Mouse (Mus musculus) cerebellum, adult (tissue): ENCODE measurements around the gene Mast4.
A peak's percentile ranks its signal among the peaks of the same experiment; 100 is the strongest.

Source experiments
- ATAC-seq: cut with Nextera tagmentation; 2 replicates; pipeline ENCODE4 v1.9.2; 2017; ENCODE audit warnings: mild to moderate bottlenecking, moderate library complexity, mixed read lengths; ENCODE audit not compliant: insufficient number of reproducible peaks, low FRiP score, low TSS enrichment

The Mast4 gene

DNA sequence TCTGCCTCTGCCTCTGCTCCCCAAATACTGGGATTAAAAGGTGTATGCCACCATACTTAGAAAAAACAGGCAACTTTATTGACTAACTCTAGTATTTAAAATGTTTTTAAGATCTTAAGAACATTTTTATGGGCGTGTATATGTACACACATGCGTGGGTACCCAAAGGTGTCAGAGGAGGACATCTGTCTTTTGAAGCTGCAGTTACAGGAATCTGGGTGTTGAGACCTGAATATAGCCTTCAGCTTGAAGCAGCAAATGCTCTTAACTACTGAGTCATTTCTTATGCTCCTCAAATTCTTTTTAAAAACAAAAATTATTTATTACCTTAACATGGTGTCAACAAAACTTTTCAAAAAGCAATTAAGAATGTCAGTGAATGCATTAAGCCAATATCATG is 329.1 kb downstream of the Mast4 start:
- no peak for ATAC-seq

DNA sequence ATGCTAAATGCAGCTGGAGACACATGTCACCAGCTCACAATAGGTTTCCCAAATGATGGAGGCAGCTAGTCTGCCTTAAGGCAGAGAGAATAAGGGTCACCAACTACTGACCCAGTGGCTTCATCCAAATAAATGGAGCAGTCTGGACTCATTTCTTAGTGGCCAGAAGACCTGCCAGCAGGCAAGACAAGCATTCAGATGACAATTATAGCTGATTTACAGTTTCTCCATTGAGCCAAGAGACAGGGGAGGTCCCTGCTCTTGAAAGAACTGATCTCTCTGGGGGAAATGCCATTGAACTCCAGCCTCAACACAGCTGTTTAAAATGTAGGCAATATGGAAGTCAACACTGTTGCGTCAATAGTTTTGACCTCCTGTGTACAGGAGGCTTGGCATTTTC is 332.5 kb downstream of the Mast4 start:
- no peak for ATAC-seq

DNA sequence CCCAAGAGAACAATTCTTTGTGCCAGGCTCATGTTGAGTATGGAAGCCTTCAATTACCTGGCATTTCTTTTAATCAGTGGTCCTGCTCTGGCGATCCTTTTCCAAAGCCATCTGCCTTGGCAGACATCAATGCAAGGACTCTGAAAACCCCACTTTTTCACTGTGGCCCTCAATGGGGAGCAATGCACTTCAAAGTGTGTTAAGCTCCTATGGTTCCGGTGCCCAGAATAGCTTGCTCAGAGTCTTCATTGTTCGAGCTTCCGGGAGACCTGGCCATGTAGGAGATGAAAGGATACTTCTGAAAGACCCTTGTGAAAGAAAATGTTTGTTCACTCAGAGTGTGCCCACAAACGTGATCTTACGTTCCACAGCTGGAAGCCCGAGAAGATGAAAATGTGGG is 333.4 kb downstream of the Mast4 start:
- ATAC-seq, result no peak

DNA sequence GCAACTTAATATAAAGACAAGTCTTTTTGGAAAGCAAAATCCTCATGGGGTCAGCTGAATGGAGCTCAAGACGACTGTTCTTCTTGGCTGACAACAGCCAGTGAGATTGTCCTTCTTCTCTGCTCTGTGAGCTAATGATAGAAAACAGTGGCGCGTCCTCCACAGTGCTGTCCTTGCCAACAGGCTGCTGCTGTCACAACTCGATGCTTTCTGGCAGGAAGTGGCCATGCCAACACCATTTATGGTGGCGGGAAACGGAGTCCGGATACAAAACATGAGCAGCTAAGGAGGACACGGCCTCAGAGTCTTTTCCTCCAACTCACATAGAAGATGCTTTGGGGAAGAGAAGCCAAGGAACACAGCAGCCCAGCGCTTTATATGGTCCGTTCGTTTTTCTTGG is 340.2 kb downstream of the Mast4 start:
- ATAC-seq, result no peak

DNA sequence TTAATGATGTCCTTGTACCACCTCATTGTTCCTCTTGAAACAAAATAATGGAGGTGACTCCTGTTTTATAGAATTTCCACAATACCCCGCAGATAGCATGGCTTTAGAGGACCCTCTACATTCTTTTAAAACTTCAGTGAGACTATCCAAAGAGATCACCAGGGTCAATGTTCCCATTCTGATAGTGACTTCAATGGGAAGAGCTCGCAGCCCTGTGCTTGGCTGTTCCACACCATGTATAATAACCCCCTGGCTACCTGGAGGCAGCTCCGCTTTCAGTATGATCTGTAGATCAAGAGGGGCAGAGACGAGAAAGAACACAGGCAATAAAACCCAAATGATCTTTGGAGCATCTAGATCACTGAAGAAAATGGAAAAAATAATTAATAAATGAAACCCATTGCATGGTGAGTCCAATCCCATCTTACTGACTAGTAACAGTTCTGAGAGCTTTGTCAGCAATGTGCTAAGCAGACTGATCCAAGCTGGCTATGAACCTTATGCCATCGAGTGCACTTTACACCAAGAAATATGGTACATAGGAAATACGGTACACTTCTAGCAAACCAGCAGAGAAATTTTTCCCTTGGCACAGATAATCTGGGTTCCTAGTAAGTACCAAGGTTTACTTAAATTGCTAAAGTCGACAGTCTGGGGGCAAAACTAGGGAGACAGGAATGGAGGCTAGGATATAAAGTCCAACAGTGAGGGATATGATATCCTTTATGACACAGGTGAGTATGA is 341.4 kb downstream of the Mast4 start:
- ATAC-seq, result no peak

DNA sequence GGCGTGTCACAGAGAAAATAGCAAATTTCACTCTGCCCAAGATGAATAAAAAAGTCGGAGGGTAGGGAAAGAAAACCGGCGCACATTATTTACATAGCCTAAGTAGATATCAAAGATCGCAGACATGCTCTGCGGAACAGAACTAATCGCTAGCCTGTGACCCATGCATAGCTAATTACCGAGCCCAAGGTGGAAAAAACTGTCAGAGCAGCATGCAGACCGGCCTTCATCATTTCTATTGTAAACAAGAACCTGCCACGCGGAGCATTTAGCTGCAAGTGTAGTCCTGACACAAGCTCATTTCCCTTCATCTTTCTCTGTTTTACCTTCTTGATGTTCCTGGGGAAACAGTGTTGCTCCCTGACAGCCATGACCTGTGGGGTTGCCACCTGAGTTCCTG is 342.4 kb downstream of the Mast4 start:
- no peak for ATAC-seq

DNA sequence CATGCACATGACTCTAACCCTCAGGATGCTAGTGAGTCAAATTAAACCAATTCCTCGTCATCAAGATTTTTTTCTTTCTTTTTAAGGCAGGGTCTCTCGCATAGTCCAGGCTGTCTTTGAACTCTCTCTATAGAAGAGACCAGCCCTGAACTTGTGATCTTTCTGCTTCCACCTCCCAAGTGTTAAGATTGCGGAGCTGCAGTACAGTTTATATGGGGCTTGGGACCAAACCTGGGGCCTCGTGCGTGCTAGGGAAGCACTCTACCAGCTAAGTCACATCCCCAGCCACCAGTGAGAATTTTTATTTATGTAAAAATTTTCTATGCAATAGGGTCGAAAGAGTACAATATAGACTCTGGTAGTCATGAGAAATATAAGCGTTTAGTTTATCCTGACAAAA is 343.1 kb downstream of the Mast4 start:
- no peak for ATAC-seq

DNA sequence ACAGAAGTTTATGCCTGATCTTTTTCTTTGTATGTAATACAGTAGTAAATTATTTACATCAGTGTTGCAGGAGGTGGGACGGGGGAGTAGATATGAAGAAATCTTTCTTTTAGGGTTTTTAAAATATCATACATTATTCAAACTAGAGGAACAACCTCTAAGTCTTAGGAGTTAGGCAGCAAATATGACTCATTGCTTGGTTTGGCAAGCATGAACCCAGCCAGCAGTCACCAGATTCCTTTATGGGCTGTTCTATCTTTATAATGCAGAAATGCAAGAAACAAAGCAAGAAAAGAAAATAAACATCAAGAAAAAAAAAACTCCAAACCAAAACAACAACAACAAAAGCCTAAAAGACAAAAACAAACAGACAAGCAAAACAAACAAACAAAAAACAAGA is 344.2 kb downstream of the Mast4 start:
- ATAC-seq, result no peak

DNA sequence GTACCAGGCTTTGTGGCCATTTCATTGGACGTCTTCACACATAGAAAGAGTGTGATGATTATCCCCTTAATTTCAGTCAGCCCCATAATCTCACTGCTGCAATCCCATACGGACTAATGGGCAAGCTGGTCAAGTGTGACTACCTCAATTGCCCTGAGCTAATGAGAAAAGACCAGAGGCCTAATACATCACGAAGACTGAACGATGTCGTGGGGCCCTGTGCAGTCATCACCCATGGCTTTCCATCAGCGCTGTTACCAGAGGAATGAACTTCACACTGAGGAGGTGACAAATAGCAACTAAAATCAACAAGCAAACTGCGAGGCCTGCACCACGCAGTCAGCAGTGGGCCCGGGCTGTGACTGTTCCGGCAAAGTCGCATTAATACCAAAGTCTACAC is 344.7 kb downstream of the Mast4 start:
- ATAC-seq, result no peak

DNA sequence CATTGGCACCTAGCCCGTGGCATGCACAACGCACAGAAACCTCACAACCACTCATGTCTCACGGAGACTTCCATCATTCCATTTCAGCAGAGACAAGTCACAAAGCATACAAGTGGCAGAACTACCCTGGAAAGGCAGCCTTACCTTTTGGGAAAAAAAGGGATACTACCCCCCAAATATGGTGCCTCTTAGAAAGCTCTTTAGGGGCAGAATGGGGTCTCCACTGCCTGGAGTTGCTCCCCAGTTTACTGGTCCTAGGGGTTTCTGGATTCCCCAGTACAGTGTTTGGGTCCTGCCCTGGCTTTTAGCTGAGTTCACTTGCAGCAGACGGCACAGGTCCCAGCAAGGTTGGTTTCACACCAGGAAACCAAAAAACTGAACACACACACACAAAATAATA is 345.3 kb downstream of the Mast4 start:
- ATAC-seq, result no peak

DNA sequence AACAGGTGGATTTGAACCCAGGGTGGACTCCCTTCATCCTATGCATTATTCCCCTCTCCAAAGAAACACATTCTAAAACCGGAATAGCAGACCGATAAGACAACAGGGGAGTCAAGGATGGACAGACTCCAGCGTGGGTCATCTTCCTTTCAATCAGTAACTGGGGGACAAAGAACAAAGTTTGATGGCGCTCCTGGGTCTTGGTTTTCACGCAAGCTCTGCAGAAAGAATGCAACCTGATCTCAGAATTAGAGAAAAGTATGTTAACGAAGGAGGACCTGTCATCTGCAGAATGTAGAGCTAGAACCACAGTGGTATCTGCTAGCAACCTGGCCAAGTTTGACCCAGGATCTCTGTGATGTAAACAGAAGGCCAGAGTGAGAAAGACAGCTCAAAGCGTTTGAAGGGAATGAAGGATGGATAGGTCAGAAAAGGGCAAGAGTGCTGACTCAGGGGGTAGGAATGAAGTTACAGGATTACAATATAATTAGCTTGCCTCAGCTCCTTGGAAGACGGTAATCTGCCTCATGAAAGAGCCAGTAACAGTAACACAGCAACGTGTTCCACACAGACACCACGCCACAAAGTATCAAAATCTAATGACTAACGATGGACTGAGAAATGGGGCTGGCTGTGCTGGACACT is 345.9 kb downstream of the Mast4 start:
- no peak for ATAC-seq

DNA sequence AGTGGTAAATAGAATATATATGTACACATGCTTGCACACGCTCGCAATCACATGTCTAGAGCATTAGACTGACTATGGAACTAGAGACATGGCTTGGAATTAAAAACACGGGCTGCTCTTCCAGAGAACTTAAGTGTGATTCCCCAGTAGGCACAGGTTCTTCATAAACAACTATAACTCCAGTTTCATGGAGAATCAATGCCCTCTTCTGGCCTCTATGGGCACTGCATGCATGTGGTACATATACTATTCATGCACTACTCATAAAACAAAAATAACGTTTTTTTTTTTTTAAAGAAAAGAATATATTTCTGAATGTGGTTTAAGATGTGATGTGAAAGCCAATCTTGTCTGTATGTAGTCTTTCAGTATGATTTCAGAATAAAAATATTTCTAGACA is 349.7 kb downstream of the Mast4 start:
- ATAC-seq, result no peak

DNA sequence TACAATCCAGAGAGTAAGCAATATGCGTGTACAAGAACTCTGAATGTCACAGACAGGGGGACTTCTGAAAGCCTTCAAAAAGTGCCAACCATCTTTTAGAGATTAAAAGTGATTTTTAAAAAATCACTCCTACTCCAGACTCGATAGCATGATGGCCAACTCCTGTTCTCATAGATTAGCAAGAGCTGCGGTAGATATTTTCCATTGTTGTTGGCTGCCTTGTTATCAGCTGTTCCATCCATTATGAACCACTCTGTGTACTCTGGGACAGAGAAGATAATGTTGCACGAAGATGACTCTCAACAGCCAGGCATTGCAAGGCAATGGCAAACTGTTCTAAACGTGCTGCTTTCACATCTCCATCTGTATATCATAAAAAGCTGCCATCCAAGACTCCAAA is 360.4 kb downstream of the Mast4 start:
- ATAC-seq, result no peak

DNA sequence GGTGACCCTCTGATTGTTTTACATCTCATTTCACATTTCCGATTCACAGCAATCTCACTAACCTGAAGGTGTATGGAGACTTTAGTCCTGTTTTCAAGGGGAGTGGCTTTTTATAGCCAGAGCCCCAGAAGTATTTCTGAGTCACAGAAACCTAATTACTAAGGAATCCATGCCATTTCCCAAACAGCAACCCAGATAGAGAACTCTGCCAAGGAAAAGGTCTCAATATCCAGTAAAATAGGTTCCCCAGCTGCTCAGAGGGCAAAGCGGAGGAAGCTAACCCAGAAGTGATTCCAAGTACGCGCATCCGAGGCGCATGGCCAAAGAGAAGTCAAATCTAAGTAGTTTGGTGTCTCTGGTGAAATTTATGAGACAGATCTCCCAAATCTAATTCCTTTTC is 370.8 kb downstream of the Mast4 start:
- no peak for ATAC-seq

DNA sequence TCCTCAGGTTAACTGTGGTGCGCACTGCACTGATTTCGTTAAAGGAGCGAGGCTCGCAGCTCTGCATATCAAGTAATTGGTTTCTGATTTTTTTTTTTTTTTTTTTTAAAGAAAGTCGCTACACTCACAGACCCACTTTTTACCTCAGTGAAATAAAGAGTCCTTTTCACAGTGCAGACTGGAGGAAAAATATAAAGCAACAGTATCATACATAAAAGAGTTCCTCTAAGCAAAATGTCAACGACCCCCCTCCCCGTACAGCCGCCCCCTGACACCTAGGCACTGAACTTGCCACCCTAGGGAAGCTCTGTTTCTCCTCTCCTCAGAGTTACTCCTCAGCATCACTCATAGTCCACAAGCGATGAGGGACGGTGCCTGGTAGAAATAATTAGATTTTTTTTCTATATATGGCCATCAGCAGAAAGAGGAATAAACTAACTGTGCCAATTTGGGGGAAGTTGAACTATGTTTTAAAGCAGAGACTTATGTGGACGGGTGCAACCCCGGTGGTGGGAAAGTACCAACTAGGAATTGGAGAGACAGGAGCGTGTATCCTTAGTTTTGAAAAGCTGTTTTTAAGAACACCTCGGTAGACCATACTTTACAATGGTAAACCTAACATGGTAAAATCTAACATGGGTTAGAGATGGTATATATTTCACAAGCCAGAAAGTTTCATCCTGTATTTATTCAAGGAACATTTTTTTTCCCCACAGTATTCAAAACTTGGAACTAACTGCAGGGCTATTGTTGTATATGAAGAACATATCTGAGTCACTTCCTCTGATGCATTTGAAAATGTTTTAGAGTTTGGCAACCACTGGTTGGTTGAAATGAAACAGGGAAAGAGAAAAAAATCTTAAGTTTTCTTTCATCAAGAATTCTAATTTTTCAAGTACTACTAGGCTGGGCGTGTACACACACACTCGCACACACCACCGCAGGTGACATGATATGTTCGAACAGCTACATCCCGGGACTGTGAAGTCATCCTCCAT is 375.7 kb downstream of the Mast4 start:
- no peak for ATAC-seq

DNA sequence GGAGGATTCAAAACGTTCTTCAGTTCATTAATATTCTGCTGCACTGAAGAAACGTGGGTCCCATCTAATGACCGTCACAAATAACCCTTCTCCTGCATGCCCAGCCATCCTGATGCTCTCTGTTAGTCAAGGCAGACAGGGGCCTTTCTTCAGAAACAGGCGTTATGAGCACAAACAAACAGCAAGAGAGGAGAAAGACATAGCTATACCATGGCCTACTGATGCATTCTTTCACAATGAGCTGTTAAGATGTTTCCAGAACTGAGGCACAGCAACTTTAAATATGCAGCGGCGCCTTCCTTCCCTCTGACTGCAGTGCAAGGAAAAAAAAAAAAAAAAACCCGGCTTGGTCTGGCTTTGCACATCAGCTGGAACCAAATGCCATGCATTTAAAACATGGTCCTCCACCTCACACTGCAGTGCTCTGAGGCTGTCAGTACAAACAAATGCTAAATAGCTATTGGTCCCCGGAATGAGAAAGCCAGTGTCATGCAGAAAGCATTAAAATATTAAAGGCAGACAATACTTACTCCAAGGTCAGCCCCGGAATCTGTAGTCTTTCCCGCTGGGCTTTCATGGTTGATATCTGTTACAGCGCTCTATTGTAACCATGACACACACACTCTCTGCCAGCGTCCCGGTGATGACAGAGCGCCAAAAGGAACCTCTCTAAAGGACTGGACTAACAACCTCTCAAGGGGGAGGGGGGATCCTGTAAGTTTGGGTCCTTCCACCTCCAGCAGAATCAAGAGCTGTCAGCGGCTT is 376.6 kb downstream of the Mast4 start:
- 0 out of 2 replicates have a peak, but pooled peaks have one; percentile 58 for ATAC-seq

DNA sequence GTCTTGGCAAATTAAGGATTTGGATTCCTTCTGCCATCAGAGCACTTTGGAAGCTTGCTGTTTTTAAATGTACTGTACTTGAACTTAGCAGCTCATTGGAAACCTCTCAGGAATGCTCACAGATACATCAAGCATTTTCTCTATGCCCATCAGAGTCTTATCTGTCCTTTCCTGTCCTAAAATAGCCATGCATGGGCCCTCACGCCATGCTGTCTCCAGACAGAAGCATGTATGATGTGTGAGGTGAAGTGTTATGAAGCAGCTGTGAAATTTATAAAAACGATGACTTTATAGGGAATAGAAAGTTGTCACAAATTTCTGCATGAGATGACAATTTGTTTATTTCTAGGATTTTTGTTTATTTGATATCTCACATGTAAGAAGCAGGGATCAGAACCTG is 378.8 kb downstream of the Mast4 start:
- ATAC-seq, result no peak

DNA sequence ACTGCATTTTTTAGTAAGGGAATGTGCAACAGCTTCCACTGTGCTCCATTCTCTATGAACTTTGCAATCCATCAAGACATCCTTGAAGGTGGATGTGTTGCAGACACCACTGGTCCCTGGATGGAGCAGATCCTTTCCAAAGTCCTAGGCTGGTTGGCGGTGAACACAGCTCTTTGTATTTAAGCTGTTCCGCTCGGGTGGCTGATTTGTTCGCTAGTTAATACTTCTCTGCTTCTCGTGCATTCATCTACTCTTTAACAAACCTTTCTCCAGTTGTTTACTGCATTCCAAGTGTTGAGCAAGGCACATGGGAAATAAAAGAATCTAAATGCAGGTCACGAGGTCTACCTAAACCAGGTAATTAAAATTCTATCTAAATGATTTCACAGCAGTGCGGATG is 384.5 kb downstream of the Mast4 start:
- ATAC-seq, result no peak

DNA sequence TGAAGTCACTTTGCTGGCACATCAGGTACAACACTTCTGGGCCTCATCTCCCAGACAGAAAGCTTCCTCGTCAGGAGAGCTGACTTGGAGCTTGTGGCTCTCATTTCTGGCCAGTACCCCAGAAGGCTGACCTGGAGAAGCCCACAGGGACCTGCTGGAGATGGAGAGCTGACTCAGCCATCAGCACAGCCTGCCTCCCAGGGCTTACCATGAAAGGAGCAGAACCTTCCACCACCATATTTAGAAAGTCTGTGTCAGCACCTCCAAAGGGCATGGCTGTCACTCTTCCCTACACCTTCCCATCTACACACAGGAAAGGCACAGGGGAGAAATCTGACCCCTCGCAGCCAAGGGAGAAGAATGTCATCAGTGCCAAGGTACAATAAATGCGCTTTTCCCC is 385.3 kb downstream of the Mast4 start:
- ATAC-seq, result no peak

DNA sequence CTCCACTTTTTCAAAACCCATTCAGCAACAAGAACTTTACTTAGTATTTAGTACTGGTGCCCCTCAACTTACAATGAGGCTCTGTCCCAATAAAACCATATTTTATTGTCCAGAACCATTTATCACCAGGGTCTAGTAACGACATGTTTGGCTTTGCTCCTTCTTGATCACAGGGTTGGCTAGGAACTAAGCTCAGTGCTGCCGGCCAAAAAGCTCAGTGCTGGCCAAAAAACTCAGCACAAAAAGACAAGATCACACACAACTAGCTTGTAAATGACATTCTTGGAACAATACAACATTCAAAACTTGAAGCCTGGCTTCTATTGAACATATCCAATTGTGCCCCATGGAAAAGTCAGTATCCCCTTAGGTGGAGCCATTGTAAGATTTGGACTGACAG is 386.8 kb downstream of the Mast4 start:
- ATAC-seq, result no peak
